Mouse (Mus musculus) CH12.LX (cell line): ENCODE results near the gene Cmya5. TPM values are rescaled to one million over a fixed set of nuclear protein-coding genes. Genes with fewer than 3 reads are reported as not detected.
A peak's percentile ranks its signal among the peaks of the same experiment; 100 is the strongest.

Source experiments
- DNase-seq: peaks from one replicate; pipeline ENCODE4 v3.0.0-alpha.2; 2013; ENCODE audit errors: extremely low read depth
- H3K27ac ChIP-seq: 2 replicates; pipeline ENCODE4 v1.5.1; 2012; ENCODE audit warnings: low read depth, mild to moderate bottlenecking, control low read depth, moderate library complexity; ENCODE audit not compliant: insufficient read depth
- H3K27me3 ChIP-seq: replicated peaks from 2 replicates; pipeline ENCODE3; 2012; ENCODE audit warnings: inconsistent platforms
- H3K36me3 ChIP-seq, 2 experiments: replicated peaks in 1 of 2; 2 replicates each; pipeline versions ENCODE3 to v1.6.1; 2012; ENCODE audit warnings: inconsistent platforms in 1 of 2, low read length in 1 of 2, mild to moderate bottlenecking in 1 of 2, mixed read lengths in 1 of 2, moderate library complexity in 1 of 2; ENCODE audit not compliant: control insufficient read depth in 1 of 2, insufficient read depth in 1 of 2
- H3K4me1 ChIP-seq, 2 experiments: 2 replicates each; pipeline ENCODE4 v1.6.1; 2012; ENCODE audit warnings: inconsistent platforms in 1 of 2, moderate library complexity in 1 of 2; ENCODE audit not compliant: insufficient read depth in 2 of 2, control insufficient read depth in 1 of 2
- H3K4me2 ChIP-seq: 2 replicates; pipeline ENCODE4 v1.6.1; 2012; ENCODE audit warnings: low read depth, mild to moderate bottlenecking, control low read depth; ENCODE audit not compliant: poor library complexity, insufficient read depth, severe bottlenecking
- H3K4me3 ChIP-seq, 3 experiments: fragments of 150-350 bp in 1 of 3; sonication (generic) in 1 of 3; replicated peaks in 1 of 3; 2 replicates each; pipeline versions ENCODE3 to v1.5.1; 2011 to 2012; ENCODE audit warnings: low read depth in 2 of 3, low read length in 2 of 3, mild to moderate bottlenecking in 2 of 3, moderate library complexity in 2 of 3, control low read depth in 1 of 3, improper control_type of control experiment in 1 of 3, inconsistent platforms in 1 of 3, mixed read lengths in 1 of 3; ENCODE audit not compliant: poor library complexity in 1 of 3
- H3K79me2 ChIP-seq: replicated peaks from 2 replicates; pipeline ENCODE4 v1.6.1; 2012; ENCODE audit warnings: mild to moderate bottlenecking, moderate library complexity; ENCODE audit not compliant: control insufficient read depth, poor library complexity, insufficient read depth, severe bottlenecking; ENCODE audit errors: extremely low read depth
- H3K9ac ChIP-seq: 2 replicates; pipeline ENCODE4 v1.6.1; 2012; ENCODE audit warnings: low read depth, mild to moderate bottlenecking, control low read depth, moderate library complexity; ENCODE audit not compliant: insufficient read depth
- H3K9me3 ChIP-seq: replicated peaks from 2 replicates; pipeline ENCODE3; 2012; ENCODE audit warnings: low read length, inconsistent platforms, mixed read lengths
- BHLHE40 ChIP-seq: IDR thresholded peaks from 2 replicates; pipeline ENCODE4 v1.6.1; 2011; ENCODE audit warnings: mild to moderate bottlenecking, low read depth, low read length, improper control_type of control experiment
- CHD1 ChIP-seq: IDR thresholded peaks from 2 replicates; pipeline ENCODE4 v1.6.1; 2012; ENCODE audit warnings: low read depth, low read length, improper control_type of control experiment, inconsistent platforms
- CHD2 ChIP-seq: IDR thresholded peaks from 2 replicates; pipeline ENCODE4 v1.6.1; 2011; ENCODE audit warnings: low read length, improper control_type of control experiment
- CTCF ChIP-seq, 2 experiments: IDR thresholded peaks in 1 of 2; conservative IDR thresholded peaks in 1 of 2; 2 replicates each; pipeline ENCODE4 v1.5.1; 2011 to 2012; ENCODE audit warnings: low read depth in 2 of 2, low read length in 2 of 2, improper control_type of control experiment in 1 of 2, inconsistent platforms in 1 of 2, mild to moderate bottlenecking in 1 of 2, moderate library complexity in 1 of 2
- E2F4 ChIP-seq: IDR thresholded peaks from 2 replicates; pipeline ENCODE4 v1.6.1; 2011; ENCODE audit warnings: low read depth, low read length, improper control_type of control experiment; ENCODE audit not compliant: insufficient replicate concordance
- ELF1 ChIP-seq: IDR thresholded peaks from 2 replicates; pipeline ENCODE4 v1.6.1; 2014; ENCODE audit warnings: low read depth, mild to moderate bottlenecking, inconsistent platforms, low read length, improper control_type of control experiment
- EP300 ChIP-seq: IDR thresholded peaks from 2 replicates; pipeline ENCODE4 v1.6.1; 2011; ENCODE audit warnings: low read length, improper control_type of control experiment
- ETS1 ChIP-seq: conservative IDR thresholded peaks from 2 replicates; pipeline ENCODE4 v1.6.1; 2012; ENCODE audit warnings: low read depth, mild to moderate bottlenecking, inconsistent platforms, low read length, improper control_type of control experiment, moderate library complexity
- GABPA ChIP-seq: IDR thresholded peaks from 2 replicates; pipeline ENCODE4 v1.6.1; 2012; ENCODE audit warnings: low read depth, low read length, improper control_type of control experiment, inconsistent platforms; ENCODE audit not compliant: insufficient replicate concordance
- HCFC1 ChIP-seq: IDR thresholded peaks from 2 replicates; pipeline ENCODE4 v1.6.1; 2012; ENCODE audit warnings: low read depth, mild to moderate bottlenecking, inconsistent platforms, low read length, improper control_type of control experiment
- IRF4 ChIP-seq: IDR thresholded peaks from 2 replicates; pipeline ENCODE4 v1.6.1; 2014; ENCODE audit warnings: low read depth, mild to moderate bottlenecking, inconsistent platforms, low read length, improper control_type of control experiment
- JUN ChIP-seq: IDR thresholded peaks from 2 replicates; pipeline ENCODE4 v1.6.1; 2011; ENCODE audit warnings: low read depth, mild to moderate bottlenecking, low read length, improper control_type of control experiment, moderate library complexity; ENCODE audit not compliant: insufficient read depth
- JUND ChIP-seq: conservative IDR thresholded peaks from 2 replicates; pipeline ENCODE4 v1.6.1; 2011; ENCODE audit warnings: low read depth, low read length, improper control_type of control experiment
- KAT2A ChIP-seq: IDR thresholded peaks from 2 replicates; pipeline ENCODE4 v1.6.1; 2012; ENCODE audit warnings: low read length, improper control_type of control experiment, inconsistent platforms; ENCODE audit not compliant: insufficient replicate concordance
- MAFK ChIP-seq: IDR thresholded peaks from 2 replicates; pipeline ENCODE4 v1.6.1; 2011; ENCODE audit warnings: low read length, improper control_type of control experiment; ENCODE audit not compliant: insufficient replicate concordance
- MAX ChIP-seq: IDR thresholded peaks from 2 replicates; pipeline ENCODE4 v1.6.1; 2011; ENCODE audit warnings: low read length, improper control_type of control experiment
- MAZ ChIP-seq: IDR thresholded peaks from 2 replicates; pipeline ENCODE4 v1.6.1; 2012; ENCODE audit warnings: low read depth, mild to moderate bottlenecking, inconsistent platforms, low read length, improper control_type of control experiment, moderate library complexity
- MEF2A ChIP-seq: IDR thresholded peaks from 2 replicates; pipeline ENCODE4 v1.6.1; 2014; ENCODE audit warnings: low read depth, mild to moderate bottlenecking, inconsistent platforms, low read length, improper control_type of control experiment, borderline replicate concordance
- MXI1 ChIP-seq: IDR thresholded peaks from 2 replicates; pipeline ENCODE4 v1.6.1; 2011; ENCODE audit warnings: mild to moderate bottlenecking, low read depth, low read length, improper control_type of control experiment
- MYC ChIP-seq: IDR thresholded peaks from 2 replicates; pipeline ENCODE4 v1.6.1; 2011; ENCODE audit warnings: low read depth, mild to moderate bottlenecking, improper control_type of control experiment, low read length
- NELFE ChIP-seq: IDR thresholded peaks from 2 replicates; pipeline ENCODE4 v1.6.1; 2011; ENCODE audit warnings: low read depth, low read length, improper control_type of control experiment
- NRF1 ChIP-seq: IDR thresholded peaks from 2 replicates; pipeline ENCODE4 v1.6.1; 2014; ENCODE audit warnings: low read depth, mild to moderate bottlenecking, inconsistent platforms, low read length, improper control_type of control experiment, moderate library complexity
- PAX5 ChIP-seq: IDR thresholded peaks from 2 replicates; pipeline ENCODE4 v1.6.1; 2012; ENCODE audit warnings: low read length, inconsistent platforms, mixed read lengths
- POLR2A ChIP-seq: IDR thresholded peaks from 2 replicates; pipeline ENCODE4 v1.6.1; 2011; ENCODE audit warnings: low read depth, mild to moderate bottlenecking, improper control_type of control experiment, low read length
- POLR2AphosphoS2 ChIP-seq: IDR thresholded peaks from 2 replicates; pipeline ENCODE4 v1.6.1; 2011; ENCODE audit warnings: low read depth, low read length, improper control_type of control experiment
- RAD21 ChIP-seq: IDR thresholded peaks from 2 replicates; pipeline ENCODE4 v1.6.1; 2011; ENCODE audit warnings: low read depth, mild to moderate bottlenecking, low read length, improper control_type of control experiment, moderate library complexity
- RCOR1 ChIP-seq: conservative IDR thresholded peaks from 2 replicates; pipeline ENCODE4 v1.6.1; 2012; ENCODE audit warnings: low read depth, mild to moderate bottlenecking, inconsistent platforms, low read length, improper control_type of control experiment
- SIN3A ChIP-seq: IDR thresholded peaks from 2 replicates; pipeline ENCODE4 v1.6.1; 2012; ENCODE audit warnings: low read length, improper control_type of control experiment, inconsistent platforms
- SMC3 ChIP-seq: IDR thresholded peaks from 2 replicates; pipeline ENCODE4 v1.6.1; 2011; ENCODE audit warnings: low read depth, low read length, improper control_type of control experiment
- TBP ChIP-seq: conservative IDR thresholded peaks from 2 replicates; pipeline ENCODE4 v1.6.1; 2011; ENCODE audit warnings: low read depth, low read length, improper control_type of control experiment
- TCF12 ChIP-seq: IDR thresholded peaks from 2 replicates; pipeline ENCODE4 v1.6.1; 2014; ENCODE audit warnings: low read depth, mild to moderate bottlenecking, inconsistent platforms, low read length, improper control_type of control experiment
- UBTF ChIP-seq: IDR thresholded peaks from 2 replicates; pipeline ENCODE4 v1.6.1; 2012; ENCODE audit warnings: low read depth, mild to moderate bottlenecking, inconsistent platforms, low read length, improper control_type of control experiment, moderate library complexity
- USF1 ChIP-seq: IDR thresholded peaks from 2 replicates; pipeline ENCODE4 v1.6.1; 2014; ENCODE audit warnings: low read depth, mild to moderate bottlenecking, inconsistent platforms, low read length, improper control_type of control experiment
- USF2 ChIP-seq: conservative IDR thresholded peaks from 2 replicates; pipeline ENCODE4 v1.6.1; 2011; ENCODE audit warnings: low read depth, low read length, improper control_type of control experiment
- ZC3H11A ChIP-seq: IDR thresholded peaks from 2 replicates; pipeline ENCODE4 v1.6.1; 2012; ENCODE audit warnings: low read depth, mild to moderate bottlenecking, inconsistent platforms, low read length, improper control_type of control experiment
- ZKSCAN1 ChIP-seq: IDR thresholded peaks from 2 replicates; pipeline ENCODE4 v1.6.1; 2012; ENCODE audit warnings: low read depth, inconsistent platforms, low read length, improper control_type of control experiment, borderline replicate concordance
- ZMIZ1 ChIP-seq: IDR thresholded peaks from 2 replicates; pipeline ENCODE4 v1.6.1; 2012; ENCODE audit warnings: low read depth, mild to moderate bottlenecking, inconsistent platforms, low read length, improper control_type of control experiment
- ZNF384 ChIP-seq: IDR thresholded peaks from 2 replicates; pipeline ENCODE4 v1.6.1; 2012; ENCODE audit warnings: low read depth, low read length, improper control_type of control experiment, inconsistent platforms
- dilution Hi-C: fragments of 300-500 bp; cut with MboI; formaldehyde crosslinking; loops from 2 replicates; pipeline ENCODE4 v1.14.3; 2020; ENCODE audit warnings: low sequenced_read_pairs; ENCODE audit not compliant: extremely low pct_unique_long_range_greater_than_20kb, extremely low pct_ligation_motif_present
- in situ Hi-C: fragments of 300-500 bp; cut with MboI; formaldehyde crosslinking; loops from 3 replicates; pipeline ENCODE4 v1.14.3; 2019; ENCODE audit warnings: low sequenced_read_pairs, low pct_ligation_motif_present, low pct_unique_long_range_greater_than_20kb, mixed read lengths
- polyA plus RNA-seq: library from polyadenylated mRNA; unstranded; fragments of >175 nt; gene quantifications from 2 replicates; pipeline ENCODE4 v1.2.1, GENCODE M21; 2012; ENCODE audit warnings: low read depth; ENCODE audit not compliant: insufficient read length
- total RNA-seq, 2 experiments: library from RNA; depleted of rRNA; stranded (reverse); fragments of 300-350 nt in 1 of 2; fragments of >200 nt in 1 of 2; gene quantifications; 2 replicates each; pipeline ENCODE4 v1.2.3; 2012 to 2014

Cmya5 gene
- total and polyA plus RNA-seq, 3 experiments, result 0.19 to 0.59 (median 0.34) TPM

GRCm38 (mm10) chr13:93094204-93094935, 50.2 kb downstream of the Cmya5 start:
- H3K27ac ChIP-seq, result peak overlapping the region; percentile 98
- H3K36me3 ChIP-seq, result peaks cover 9 to 27% of the 10 kb centered on the region in 2 experiments
- peaks cover 21 to 51% of the 10 kb centered on the region in 2 experiments for H3K4me1 ChIP-seq
- DNase-seq, result peak; percentile 89
- H3K27me3 ChIP-seq, result no peaks in the 10 kb centered on the region
- H3K9ac ChIP-seq, result peak overlapping the region; percentile 17; the same call in 1 of the 2 replicates
- peak overlapping the region; percentile 46 for H3K4me2 ChIP-seq
- peak; percentile 71; the same call in 1 of the 2 replicates for TF ChIP-seq JUND
- peak; percentile 99 for TF ChIP-seq EP300
- TF ChIP-seq PAX5, result no peak
- TF ChIP-seq CHD1, result no peak
- peak; percentile 86 for TF ChIP-seq TBP
- peak; percentile 99 for TF ChIP-seq TCF12
- TF ChIP-seq CHD2, result peak; percentile 87
- peak; percentile 94 for TF ChIP-seq RCOR1
- peak; percentile 16 for TF ChIP-seq JUN
- TF ChIP-seq SMC3, result peak; percentile 27; the same call in 1 of the 2 replicates
- no peak for TF ChIP-seq NRF1
- TF ChIP-seq MYC, result no peak
- peak; percentile 54 for TF ChIP-seq NELFE
- peak; percentile 100 for TF ChIP-seq MEF2A
- TF ChIP-seq USF2, result no peak
- 0 out of 2 replicates have a peak, but pooled peaks have one; percentile 5 for TF ChIP-seq ZNF384
- peak; percentile 70; the same call in 1 of the 2 replicates for TF ChIP-seq MAZ
- TF ChIP-seq MAX, result peak; percentile 72
- no peak for TF ChIP-seq USF1
- peak; percentile 84 for TF ChIP-seq BHLHE40
- no peak for TF ChIP-seq ZC3H11A
- no peak for TF ChIP-seq HCFC1
- no peak; the same call in 1 of the 2 replicates for TF ChIP-seq ZMIZ1
- TF ChIP-seq ZKSCAN1, result no peak
- TF ChIP-seq UBTF, result 0 out of 2 replicates have a peak, but pooled peaks have one; percentile 44
- TF ChIP-seq POLR2AphosphoS2, result no peak
- peak; percentile 90 for TF ChIP-seq MAFK
- TF ChIP-seq RAD21, result peak; percentile 35
- peak; percentile 19; the same call in 1 of the 2 replicates for TF ChIP-seq KAT2A
- peak in 1 of 2 experiments; percentile 32; a peak in 2 of 4 replicates for TF ChIP-seq CTCF (conservative IDR thresholded peaks at IDR 0.05 in 1 of 2, IDR thresholded peaks at IDR 0.05 in 1 of 2; ENCODE audit: low read depth in 2 of 2, low read length in 2 of 2)
- peak; percentile 98 for TF ChIP-seq IRF4
- 0 out of 2 replicates have a peak, but pooled peaks have one; percentile 7 for TF ChIP-seq MXI1
- TF ChIP-seq ELF1, result peak; percentile 20; the same call in 1 of the 2 replicates
- TF ChIP-seq ETS1, result peak; percentile 92
- TF ChIP-seq E2F4, result no peak
- peak; percentile 93 for TF ChIP-seq SIN3A
- peak; percentile 26 for TF ChIP-seq POLR2A
- TF ChIP-seq GABPA, result no peak
- TF ChIP-seq, all 38 proteins: peak for 25
- in situ Hi-C loops, result no loop called here
- Histone ChIP-seq H3K79me2 (peaks cover 9% of the 10 kb centered on the region), H3K4me3 (peak overlapping the region in 2 of 3 experiments; percentile 41 to 51), H3K9me3 (peaks cover 38% of the 10 kb centered on the region)
- dilution Hi-C loops, result no loop called here
